Mouse (Mus musculus) neural tube, embryonic 11.5 days (tissue): Measurements from ENCODE around the gene Prkch. TPM values are rescaled to one million over a fixed set of nuclear protein-coding genes. Genes with fewer than 3 reads are reported as not detected.

Experiments used
- ATAC-seq: fragments of 200-750 bp; cut with Nextera tagmentation; 2 replicates; pipeline ENCODE4 v1.8.0; 2017; ENCODE audit warnings: moderate number of reproducible peaks, mild to moderate bottlenecking, moderate TSS enrichment, moderate library complexity; ENCODE audit not compliant: insufficient read depth, low FRiP score, low TSS enrichment
- DNase-seq: peaks from one replicate; pipeline ENCODE4 v3.0.0-alpha.2; 2015; ENCODE audit warnings: low spot score
- H3K27ac ChIP-seq: fragments of 300-500 bp; sonication (generic); 2 replicates; pipeline ENCODE4 v1.5.1; 2014; ENCODE audit warnings: low read depth, mild to moderate bottlenecking, low read length
- H3K27me3 ChIP-seq: fragments of 300-500 bp; sonication (generic); 2 replicates; pipeline ENCODE4 v1.6.1; 2014; ENCODE audit warnings: mild to moderate bottlenecking, low read length, mixed read lengths; ENCODE audit not compliant: control insufficient read depth, insufficient read depth
- H3K36me3 ChIP-seq: fragments of 300-500 bp; sonication (generic); 2 replicates; pipeline ENCODE4 v1.6.1; 2014; ENCODE audit warnings: mild to moderate bottlenecking, low read length, moderate library complexity, mixed read lengths; ENCODE audit not compliant: control insufficient read depth, insufficient read depth
- H3K4me1 ChIP-seq: fragments of 300-500 bp; sonication (generic); 2 replicates; pipeline ENCODE4 v1.6.1; 2014; ENCODE audit warnings: low read length, mixed read lengths; ENCODE audit not compliant: control insufficient read depth, insufficient read depth
- H3K4me2 ChIP-seq: fragments of 300-500 bp; sonication (generic); 2 replicates; pipeline ENCODE4 v1.6.1; 2014; ENCODE audit warnings: low read depth, mild to moderate bottlenecking, moderate library complexity
- H3K4me3 ChIP-seq: fragments of 300-500 bp; sonication (generic); 2 replicates; pipeline ENCODE4 v1.5.1; 2014; ENCODE audit warnings: low read depth, low read length
- H3K9ac ChIP-seq: fragments of 300-500 bp; sonication (generic); 2 replicates; pipeline ENCODE4 v1.6.1; 2014; ENCODE audit warnings: mild to moderate bottlenecking, low read length
- H3K9me3 ChIP-seq: fragments of 300-500 bp; sonication (generic); 2 replicates; pipeline ENCODE4 v1.6.1; 2016; ENCODE audit warnings: low read length; ENCODE audit not compliant: control insufficient read depth
- WGBS: fragments of 180-500 bp; shearing (Covaris S2); extraction: QIAGEN DNeasy Blood & Tissue Kit; methylation state at CpG from one replicate; pipeline ENCODE4 v1.1.7; 2014; 5-methylcytosine and 5-hydroxymethylcytosine counted together
- polyA plus RNA-seq: library from polyadenylated mRNA; unstranded; fragments of >200 nt; fragmentation: Nextera tagmentation; extraction: Ambion mirVana; gene quantifications from 2 replicates; pipeline ENCODE4 v1.2.1, GENCODE M21; 2014

Prkch gene
- polyA plus RNA-seq, 1 experiment from 2014 or later = 11.7 TPM

DNA sequence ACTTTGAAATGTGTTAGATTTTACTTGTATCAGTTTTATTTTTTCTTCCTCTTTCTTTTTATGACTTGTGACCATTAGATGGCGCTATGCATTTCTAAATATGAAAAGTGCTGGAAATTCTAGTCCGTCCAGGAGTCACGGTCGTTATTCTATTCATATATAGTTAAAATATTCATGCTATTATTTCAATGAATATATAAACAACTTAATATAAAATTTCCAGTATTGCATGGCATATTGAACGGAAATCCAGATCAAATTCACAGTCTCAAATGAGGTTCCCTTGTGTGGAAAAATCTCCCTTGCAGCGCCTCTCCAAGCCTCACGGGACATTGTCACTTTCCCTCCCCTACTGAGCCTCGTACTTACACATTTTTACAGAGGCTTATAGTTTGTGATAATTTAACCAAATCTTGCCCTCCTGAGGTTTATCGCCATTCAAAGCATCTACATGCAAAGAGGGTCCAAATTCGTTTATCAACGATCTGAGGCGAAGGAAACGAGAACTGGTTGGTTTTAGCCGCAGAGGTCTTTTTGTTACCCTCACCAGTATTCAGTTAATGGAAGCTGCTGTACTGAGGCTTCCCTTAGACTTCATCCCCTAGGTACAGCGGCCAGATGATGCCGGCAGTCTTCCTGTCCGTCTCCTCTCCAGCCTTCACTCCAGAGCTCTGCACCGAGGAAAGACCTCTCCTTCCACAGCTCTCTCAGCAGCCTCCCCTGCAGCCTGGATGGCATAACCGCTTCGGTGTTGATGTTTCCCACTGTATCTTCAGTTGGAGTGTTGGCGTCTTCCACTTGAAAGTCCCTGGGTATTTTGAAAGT lies 19.6 kb upstream of the Prkch start:
- Histone ChIP-seq H3K4me2 (peak overlapping the region; percentile 37), H3K36me3 (no peaks in the 10 kb centered on the region), H3K27me3 (no peaks in the 10 kb centered on the region), H3K27ac (no peak overlapping the region), H3K4me1 (no peaks in the 10 kb centered on the region), H3K4me3 (peak overlapping the region; percentile 21), H3K9me3 (no peaks in the 10 kb centered on the region), H3K9ac (no peak overlapping the region; the same call in 1 of the 2 replicates)
- DNase-seq = peak; percentile 22
- no peak for ATAC-seq
- 21% methylated on average over 21 of the region's 21 CpGs for WGBS

- DNase-seq = no peak
- Histone ChIP-seq H3K36me3 (no peaks in the 10 kb centered on the region), H3K4me2 (peak overlapping the region; percentile 37), H3K4me1 (no peaks in the 10 kb centered on the region), H3K27ac (no peak overlapping the region), H3K9ac (no peak overlapping the region), H3K9me3 (no peaks in the 10 kb centered on the region), H3K4me3 (no peak overlapping the region; the same call in 1 of the 2 replicates), H3K27me3 (no peaks in the 10 kb centered on the region)
- ATAC-seq = no peak
- WGBS = 69% methylated on average over 11 of the region's 11 CpGs
These were observed 19.0 kb upstream of the Prkch start for GRCm38 (mm10) chr12:73565620-73565969.

DNA sequence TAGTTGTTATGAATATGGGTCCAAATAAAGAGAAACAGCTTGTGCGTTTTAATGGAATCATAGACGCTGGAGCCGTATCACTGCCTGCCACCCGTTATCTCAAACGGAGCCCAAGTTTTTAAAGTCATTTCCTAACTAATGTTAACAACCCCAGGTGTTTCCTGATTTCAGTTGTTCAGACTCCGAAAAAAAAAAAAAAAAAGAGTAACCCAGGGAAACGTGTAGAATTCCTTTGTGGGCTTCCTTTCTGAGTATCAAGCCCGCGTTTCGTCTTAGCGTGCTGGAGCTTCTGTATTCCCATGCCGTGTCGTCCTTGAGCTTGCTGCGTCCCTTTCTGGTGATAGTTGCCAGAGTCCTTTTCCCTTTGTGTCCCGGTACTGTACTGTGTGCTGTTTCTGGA lies 10.0 kb upstream of the Prkch start:
- Histone ChIP-seq H3K27ac (no peak overlapping the region), H3K4me3 (no peak overlapping the region), H3K4me2 (no peak overlapping the region), H3K27me3 (no peaks in the 10 kb centered on the region), H3K36me3 (no peaks in the 10 kb centered on the region), H3K9me3 (no peaks in the 10 kb centered on the region), H3K9ac (no peak overlapping the region), H3K4me1 (no peaks in the 10 kb centered on the region)
- no peak for ATAC-seq
- DNase-seq = no peak
- 85% methylated on average over 15 of the region's 15 CpGs for WGBS

- ATAC-seq = no peak
- 74% methylated on average over 6 of the region's 6 CpGs for WGBS
- Histone ChIP-seq H3K27me3 (0 out of 2 replicates have a peak, but pooled peaks cover 2% of the 10 kb centered on the region), H3K4me3 (no peak overlapping the region), H3K4me1 (no peaks in the 10 kb centered on the region), H3K4me2 (no peak overlapping the region), H3K36me3 (no peaks in the 10 kb centered on the region), H3K9me3 (no peaks in the 10 kb centered on the region), H3K9ac (no peak overlapping the region), H3K27ac (no peak overlapping the region)
- DNase-seq = no peak
These were observed 6.5 kb upstream of the Prkch start for GRCm38 (mm10) chr12:73578141-73578540.

GRCm38 (mm10) chr12:73580811-73581210 lies 3.8 kb upstream of the Prkch start:
- Histone ChIP-seq H3K9ac (no peak overlapping the region), H3K9me3 (no peaks in the 10 kb centered on the region), H3K4me2 (no peak overlapping the region), H3K36me3 (no peaks in the 10 kb centered on the region), H3K27me3 (peaks cover 15% of the 10 kb centered on the region), H3K27ac (no peak overlapping the region), H3K4me3 (no peak overlapping the region), H3K4me1 (peaks cover under 1% of the 10 kb centered on the region; the same call in 1 of the 2 replicates)
- ATAC-seq (no peak), DNase-seq (no peak)
- 85% methylated on average over 7 of the region's 7 CpGs for WGBS

GRCm38 (mm10) chr12:73583318-73583717 lies 1.3 kb upstream of the Prkch start:
- no peaks in the 10 kb centered on the region for H3K36me3 ChIP-seq
- H3K4me3 ChIP-seq = no peak overlapping the region
- peaks cover 3% of the 10 kb centered on the region; the same call in 1 of the 2 replicates for H3K4me1 ChIP-seq
- WGBS = 71% methylated on average over 9 of the region's 9 CpGs
- no peak overlapping the region for H3K9ac ChIP-seq
- H3K9me3 ChIP-seq = no peaks in the 10 kb centered on the region
- ATAC-seq (no peak), DNase-seq (no peak)
- H3K27ac ChIP-seq = no peak overlapping the region
- H3K27me3 ChIP-seq = peaks cover 24% of the 10 kb centered on the region
- H3K4me2 ChIP-seq = no peak overlapping the region

- no peak; the same call in none of the 2 replicates for ATAC-seq
- DNase-seq = no peak
- H3K4me1 ChIP-seq = peaks cover 3% of the 10 kb centered on the region; the same call in 1 of the 2 replicates
- peak overlapping the region; percentile 71 for H3K4me3 ChIP-seq
- no peaks in the 10 kb centered on the region for H3K9me3 ChIP-seq
- peak overlapping the region; percentile 73 for H3K9ac ChIP-seq
- H3K4me2 ChIP-seq = peak overlapping the region; percentile 91
- 5% methylated on average over 32 of the region's 33 CpGs for WGBS
- peaks cover 24% of the 10 kb centered on the region for H3K27me3 ChIP-seq
- H3K36me3 ChIP-seq = no peaks in the 10 kb centered on the region
- H3K27ac ChIP-seq = 0 out of 2 replicates have a peak overlapping the region, but pooled peaks have one; percentile 35
These were observed 585 bp upstream of the Prkch start for GRCm38 (mm10) chr12:73583813-73584609.

GRCm38 (mm10) chr12:73585241-73585801 lies 725 bp downstream of the Prkch start:
- DNase-seq = peak; percentile 25
- 0 out of 2 replicates have a peak overlapping the region, but pooled peaks have one; percentile 35 for H3K27ac ChIP-seq
- WGBS = 1% methylated on average over 33 of the region's 33 CpGs
- H3K4me1 ChIP-seq = peaks cover 3% of the 10 kb centered on the region; the same call in 1 of the 2 replicates
- H3K36me3 ChIP-seq = no peaks in the 10 kb centered on the region
- peak overlapping the region; percentile 91 for H3K4me2 ChIP-seq
- peaks cover 24% of the 10 kb centered on the region for H3K27me3 ChIP-seq
- H3K9me3 ChIP-seq = no peaks in the 10 kb centered on the region
- peak overlapping the region; percentile 71 for H3K4me3 ChIP-seq
- peak; percentile 29 for ATAC-seq
- H3K9ac ChIP-seq = peak overlapping the region; percentile 73
